Mouse (Mus musculus): ENCODE results near the gene Ell.

DNA sequence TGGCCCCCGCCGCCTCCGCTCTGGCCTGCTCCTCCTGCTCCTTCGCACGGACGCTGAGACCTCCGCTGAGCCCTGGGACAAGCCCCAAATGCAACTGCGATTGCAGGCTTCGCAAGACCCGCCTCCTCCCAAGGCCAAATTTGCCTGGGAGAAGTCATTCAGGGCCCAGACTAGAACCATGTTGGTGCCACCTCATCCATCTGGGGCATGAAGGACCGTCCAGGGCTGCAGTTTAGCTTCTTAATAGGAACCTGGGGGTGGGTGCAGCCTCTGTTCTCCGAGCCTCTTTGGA lies 43.5 kb upstream of the Ell start:
- TF ChIP-seq CTCF (IDR thresholded peaks at IDR 0.05; ENCODE audit: low read depth, low read length) (no peak), EP300 (IDR thresholded peaks at IDR 0.05; ENCODE audit: insufficient read depth, low read depth, low read length) (no peak), POLR2A (IDR thresholded peaks at IDR 0.05; ENCODE audit: insufficient read depth, low read length) (no peak)
